Mouse (Mus musculus) stomach, embryonic 14.5 days (tissue): ENCODE measurements at regions not wholly inside any gene's neighbourhood (a gene's known extent, or its start where the extent isn't known, plus 50 kb on each side); places are given as distances from the start of the nearest gene placed in this dataset.

ENCODE experiments used
- ATAC-seq: fragments of 200-750 bp; cut with Nextera tagmentation; 2 replicates; pipeline ENCODE4 v1.8.0; 2017; ENCODE audit warnings: low read depth, moderate TSS enrichment; ENCODE audit not compliant: insufficient number of reproducible peaks, insufficient read depth, low FRiP score
- H3K27ac ChIP-seq: fragments of 300-500 bp; sonication (generic); 2 replicates; pipeline ENCODE4 v1.5.1; 2014; ENCODE audit warnings: mild to moderate bottlenecking, low read length, moderate library complexity, mixed read lengths
- H3K27me3 ChIP-seq: fragments of 300-500 bp; sonication (generic); 2 replicates; pipeline ENCODE4 v1.6.1; 2014; ENCODE audit warnings: low read length, control low read depth, mixed read lengths; ENCODE audit not compliant: control insufficient read depth, insufficient read depth
- H3K36me3 ChIP-seq: fragments of 300-500 bp; sonication (generic); 2 replicates; pipeline ENCODE4 v1.6.1; 2014; ENCODE audit warnings: mild to moderate bottlenecking, control low read depth, low read length, moderate library complexity, mixed read lengths; ENCODE audit not compliant: control insufficient read depth, insufficient read depth
- H3K4me1 ChIP-seq: fragments of 300-500 bp; sonication (generic); 2 replicates; pipeline ENCODE4 v1.6.1; 2014; ENCODE audit warnings: low read length, control low read depth, mixed read lengths; ENCODE audit not compliant: control insufficient read depth, insufficient read depth
- H3K4me2 ChIP-seq: fragments of 300-500 bp; sonication (generic); replicated peaks from 2 replicates; pipeline ENCODE4 v1.6.1; 2014; ENCODE audit warnings: low read depth, low read length, control low read depth
- H3K4me3 ChIP-seq: fragments of 300-500 bp; sonication (generic); 2 replicates; pipeline ENCODE4 v1.5.1; 2014; ENCODE audit warnings: low read depth, low read length, control low read depth
- H3K9ac ChIP-seq: fragments of 300-500 bp; sonication (generic); replicated peaks from 2 replicates; pipeline ENCODE4 v1.6.1; 2014; ENCODE audit warnings: low read depth, mild to moderate bottlenecking, control low read depth, low read length, moderate library complexity, mixed read lengths
- H3K9me3 ChIP-seq: fragments of 300-500 bp; sonication (generic); 2 replicates; pipeline ENCODE4 v1.6.1; 2016; ENCODE audit warnings: low read depth, low read length, control low read depth; ENCODE audit not compliant: control insufficient read depth
- WGBS: fragments of 180-500 bp; shearing (Covaris S2); extraction: QIAGEN DNeasy Blood & Tissue Kit; methylation state at CpG from one replicate; pipeline ENCODE4 v1.1.7; 2014; 5-methylcytosine and 5-hydroxymethylcytosine counted together

DNA sequence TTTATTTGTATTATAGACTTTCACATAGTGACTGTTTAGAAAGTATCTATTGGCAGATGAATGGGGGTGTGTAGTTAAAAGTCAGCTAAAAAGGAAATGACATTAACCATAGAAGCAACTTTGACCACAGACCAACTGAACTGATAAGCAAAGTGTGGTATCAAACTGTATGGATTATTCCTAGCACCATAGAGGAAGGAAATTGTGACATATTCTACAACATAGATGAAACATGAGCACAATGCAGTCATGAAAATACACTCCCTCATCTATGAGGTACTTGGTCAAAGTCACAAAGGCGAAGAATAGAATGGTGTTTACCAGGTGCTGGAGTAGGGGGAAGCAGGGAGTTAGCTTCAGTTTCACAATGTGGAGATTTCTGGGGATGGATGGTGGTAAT is 181.4 kb upstream of the Crbn start:
- no peaks in the 10 kb centered on the region for H3K9me3 ChIP-seq
- no peak overlapping the region for H3K4me2 ChIP-seq
- no peak for ATAC-seq
- H3K4me1 ChIP-seq = no peaks in the 10 kb centered on the region
- H3K4me3 ChIP-seq = no peak overlapping the region
- no peak overlapping the region for H3K9ac ChIP-seq
- WGBS = 83% methylated on average over 1 of the region's 1 CpGs
- H3K27ac ChIP-seq = no peak overlapping the region
- no peaks in the 10 kb centered on the region for H3K27me3 ChIP-seq
- no peaks in the 10 kb centered on the region for H3K36me3 ChIP-seq

DNA sequence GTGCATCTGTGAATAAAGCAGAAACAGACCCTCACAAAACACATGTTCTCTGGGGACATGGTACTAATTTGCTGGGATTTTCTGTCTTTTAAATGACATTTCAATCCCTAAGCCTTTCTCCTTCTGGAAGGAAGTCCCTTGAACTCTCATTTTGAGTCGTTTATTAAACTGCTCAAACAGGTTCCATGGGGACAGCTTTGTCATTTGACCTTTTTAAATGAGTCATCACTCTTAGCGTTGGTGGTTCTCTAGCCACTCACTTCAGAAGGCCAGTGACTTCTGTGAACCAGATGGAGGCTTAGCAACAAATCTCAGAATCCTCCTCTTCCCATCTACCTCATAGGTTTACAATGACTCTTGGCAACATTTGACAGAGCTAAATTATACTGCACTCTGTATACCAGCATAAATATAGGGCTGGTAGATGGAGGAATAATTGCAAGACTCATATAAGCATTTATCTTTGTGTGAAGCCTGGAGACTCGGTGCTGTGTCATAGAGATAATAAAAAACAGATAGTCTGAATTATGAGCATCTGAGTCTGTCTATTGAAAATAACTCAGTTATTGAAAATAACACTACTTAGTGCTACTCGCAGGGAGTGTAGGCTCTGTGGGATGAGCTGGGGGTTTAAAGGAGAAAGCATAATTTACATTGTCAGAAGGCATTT is 185.4 kb upstream of the Crbn start:
- Histone ChIP-seq H3K36me3 (no peaks in the 10 kb centered on the region), H3K4me1 (no peaks in the 10 kb centered on the region), H3K4me3 (no peak overlapping the region), H3K27me3 (no peaks in the 10 kb centered on the region), H3K4me2 (no peak overlapping the region), H3K27ac (no peak overlapping the region), H3K9ac (no peak overlapping the region), H3K9me3 (no peaks in the 10 kb centered on the region)
- no peak for ATAC-seq
- 42% methylated on average over 4 of the region's 4 CpGs for WGBS

DNA sequence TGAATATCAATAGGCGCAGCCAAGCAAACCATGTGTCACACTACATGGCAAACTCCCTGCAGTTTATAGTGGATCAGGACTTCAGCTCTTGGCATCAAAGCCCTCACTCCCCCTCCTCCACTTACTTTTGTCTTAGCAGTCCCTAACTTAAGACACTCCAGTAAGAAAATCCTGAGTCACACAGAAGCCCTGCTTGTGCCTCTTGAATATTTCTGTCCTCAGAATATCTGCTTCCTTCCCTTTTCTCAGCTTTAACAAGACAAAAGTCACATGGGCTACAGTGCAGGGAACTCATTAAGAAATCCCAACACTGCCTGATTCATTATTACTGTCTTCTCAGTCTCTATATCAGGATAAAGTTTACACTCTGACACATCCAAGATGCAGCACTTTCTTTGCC is 191.7 kb upstream of the Crbn start:
- 96% methylated on average over 1 of the region's 1 CpGs for WGBS

DNA sequence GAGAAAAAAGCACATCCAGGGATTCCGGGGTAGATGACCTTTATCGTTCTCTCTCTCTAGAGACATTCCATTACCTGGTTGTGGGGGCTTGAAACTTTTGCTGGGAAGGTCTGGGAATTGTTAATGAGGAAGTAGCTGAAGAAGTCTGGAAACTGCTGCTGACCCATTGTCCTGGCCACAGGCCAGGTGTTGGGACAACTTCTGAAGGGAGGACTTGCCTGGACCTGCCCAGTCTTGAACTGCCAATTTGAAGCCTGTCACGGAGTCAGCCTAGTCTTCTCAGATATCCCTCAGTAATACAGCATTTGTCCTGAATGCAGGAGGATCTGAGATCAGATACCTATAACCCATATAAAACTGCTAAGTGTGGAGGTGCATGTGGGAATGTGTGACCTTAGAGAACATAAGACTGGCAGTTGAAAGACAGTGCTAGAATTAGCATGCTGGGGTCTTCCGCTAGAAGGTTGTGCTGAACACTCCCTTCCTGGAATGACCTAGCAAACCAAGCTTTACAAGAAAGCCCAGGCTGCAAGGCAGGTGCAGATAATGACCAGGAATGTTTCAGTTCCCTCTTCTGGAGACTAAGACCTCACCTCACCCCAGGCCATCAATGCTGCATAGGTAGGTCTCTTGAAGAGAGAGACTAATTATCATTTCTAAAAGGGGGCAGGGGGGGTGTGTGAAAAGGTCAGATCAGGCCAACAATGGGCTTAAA is 204.7 kb upstream of the Crbn start:
- no peak for ATAC-seq
- Histone ChIP-seq H3K4me2 (no peak overlapping the region), H3K4me3 (no peak overlapping the region), H3K36me3 (no peaks in the 10 kb centered on the region), H3K27me3 (no peaks in the 10 kb centered on the region), H3K9me3 (no peaks in the 10 kb centered on the region), H3K4me1 (no peaks in the 10 kb centered on the region), H3K27ac (no peak overlapping the region), H3K9ac (no peak overlapping the region)
- WGBS = 80% methylated on average over 4 of the region's 4 CpGs

More for the DNA sequence above, 191.7 kb upstream of the Crbn start:
- no peaks in the 10 kb centered on the region for H3K36me3 ChIP-seq
- ATAC-seq = no peak
- no peak overlapping the region for H3K9ac ChIP-seq
- no peak overlapping the region for H3K4me2 ChIP-seq
- no peak overlapping the region for H3K4me3 ChIP-seq
- H3K4me1 ChIP-seq = no peaks in the 10 kb centered on the region
- no peak overlapping the region for H3K27ac ChIP-seq
- H3K27me3 ChIP-seq = no peaks in the 10 kb centered on the region
- no peaks in the 10 kb centered on the region for H3K9me3 ChIP-seq

DNA sequence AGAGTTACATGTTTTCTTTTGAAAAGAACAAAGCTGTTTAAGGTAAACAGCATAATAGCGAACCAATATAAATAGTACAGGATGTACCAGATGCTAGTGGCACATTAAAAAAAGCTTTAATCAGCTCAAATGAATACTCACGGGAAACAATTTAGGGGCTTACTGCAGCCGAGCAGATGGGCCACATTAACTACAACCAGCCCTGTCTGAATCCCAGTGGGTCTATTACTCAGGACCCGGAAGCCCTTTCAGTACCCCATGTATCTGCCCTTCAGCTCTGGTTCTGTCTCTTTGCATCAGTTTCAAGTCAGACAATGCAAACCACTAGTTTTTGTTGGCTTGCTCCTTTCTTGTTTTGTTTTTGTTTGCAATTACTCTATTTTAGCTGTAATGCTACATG is 210.9 kb upstream of the Crbn start:
- H3K36me3 ChIP-seq = no peaks in the 10 kb centered on the region
- no peaks in the 10 kb centered on the region for H3K9me3 ChIP-seq
- WGBS = 72% methylated on average over 4 of the region's 4 CpGs
- no peak overlapping the region for H3K27ac ChIP-seq
- H3K27me3 ChIP-seq = no peaks in the 10 kb centered on the region
- no peak overlapping the region for H3K9ac ChIP-seq
- H3K4me3 ChIP-seq = no peak overlapping the region
- no peaks in the 10 kb centered on the region for H3K4me1 ChIP-seq
- ATAC-seq = no peak
- H3K4me2 ChIP-seq = no peak overlapping the region

DNA sequence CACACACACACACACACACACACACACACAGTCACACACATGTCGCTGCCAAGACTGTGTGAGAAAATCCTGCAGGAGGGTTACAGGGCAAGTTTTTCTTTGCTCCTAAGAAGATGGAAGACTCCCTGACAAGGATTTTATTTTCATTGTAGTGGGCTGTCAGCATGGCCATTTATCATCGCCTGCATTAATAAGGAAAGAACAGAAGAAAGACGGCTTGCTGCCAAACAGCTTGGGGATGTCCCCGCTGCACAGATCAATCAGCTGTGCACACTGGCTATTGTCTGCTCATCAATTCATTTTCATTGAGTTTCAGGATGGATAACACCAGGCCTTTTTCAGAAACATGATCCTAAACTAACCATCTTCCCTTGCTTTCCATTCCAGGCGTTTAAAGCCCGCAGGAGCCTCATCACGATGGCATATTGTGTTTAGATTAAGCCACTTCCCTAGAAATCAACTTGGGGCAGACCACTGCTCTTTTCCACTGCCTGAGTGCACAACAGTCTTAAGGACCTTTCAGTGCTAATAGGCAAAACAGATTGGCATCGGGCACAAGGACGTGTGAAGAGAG is 213.1 kb upstream of the Crbn start:
- no peak overlapping the region for H3K4me3 ChIP-seq
- 11% methylated on average over 9 of the region's 9 CpGs for WGBS

DNA sequence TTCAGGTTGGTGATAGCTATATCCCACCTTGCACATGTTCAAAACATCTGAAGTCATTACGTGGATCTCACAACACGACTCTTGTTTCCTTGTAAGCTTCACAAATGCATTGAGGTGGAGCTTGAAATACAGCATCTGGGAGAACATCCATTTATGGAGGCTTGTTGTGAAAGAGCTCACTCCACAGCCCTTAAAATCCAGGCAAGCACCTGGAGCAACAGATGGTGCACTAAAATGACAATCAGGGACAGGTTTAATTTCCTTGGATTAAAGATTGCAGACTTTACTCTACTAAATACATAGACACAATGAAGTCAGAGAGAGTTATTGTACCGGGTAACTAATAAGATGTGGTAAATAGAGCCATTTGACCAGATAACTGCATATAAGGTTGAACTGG is 219.2 kb upstream of the Crbn start:
- Histone ChIP-seq H3K27me3 (no peaks in the 10 kb centered on the region), H3K4me3 (no peak overlapping the region), H3K9ac (no peak overlapping the region), H3K27ac (no peak overlapping the region), H3K4me1 (no peaks in the 10 kb centered on the region), H3K4me2 (no peak overlapping the region), H3K36me3 (no peaks in the 10 kb centered on the region), H3K9me3 (no peaks in the 10 kb centered on the region)
- WGBS = 83% methylated on average over 3 of the region's 3 CpGs
- no peak for ATAC-seq

More for the DNA sequence above, 213.1 kb upstream of the Crbn start:
- H3K36me3 ChIP-seq = no peaks in the 10 kb centered on the region
- no peak overlapping the region for H3K9ac ChIP-seq
- no peaks in the 10 kb centered on the region for H3K4me1 ChIP-seq
- H3K27me3 ChIP-seq = no peaks in the 10 kb centered on the region
- H3K9me3 ChIP-seq = no peaks in the 10 kb centered on the region
- ATAC-seq = peak; percentile 61; the same call in 1 of the 2 replicates
- H3K4me2 ChIP-seq = peak overlapping the region; percentile 25
- H3K27ac ChIP-seq = no peak overlapping the region

DNA sequence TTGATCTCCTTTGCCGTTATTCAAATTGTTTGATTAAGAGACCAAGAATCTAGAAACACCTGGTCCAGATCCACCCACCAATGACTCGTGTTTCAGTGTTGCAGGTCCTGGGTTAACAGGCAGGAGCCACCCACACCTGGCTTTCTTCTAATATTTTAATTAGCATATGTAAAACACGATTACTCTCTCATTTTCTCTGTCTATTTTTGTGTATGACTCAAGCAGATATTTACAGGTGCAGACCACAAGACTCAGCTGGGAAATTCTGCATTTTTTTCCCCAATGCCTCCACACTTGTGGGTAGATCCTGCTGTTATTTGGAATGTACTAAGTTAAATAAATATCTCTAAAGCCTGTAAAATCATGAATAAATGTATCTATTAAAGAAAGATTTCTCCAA is 245.3 kb upstream of the Crbn start:
- Histone ChIP-seq H3K9ac (no peak overlapping the region), H3K36me3 (no peaks in the 10 kb centered on the region), H3K9me3 (no peaks in the 10 kb centered on the region), H3K4me3 (no peak overlapping the region), H3K27ac (no peak overlapping the region), H3K27me3 (no peaks in the 10 kb centered on the region), H3K4me1 (no peaks in the 10 kb centered on the region), H3K4me2 (no peak overlapping the region)
- WGBS = 65% methylated on average over 3 of the region's 3 CpGs
- no peak for ATAC-seq
